Mouse (Mus musculus): ENCODE results near the gene Scn3a. TPM values are rescaled to one million over a fixed set of nuclear protein-coding genes. Genes with fewer than 3 reads are reported as not detected.

The Scn3a gene
- total RNA-seq, 1 experiment, result 8.5 TPM

GRCm38 (mm10) chr2:65418608-65419007 is 148.8 kb downstream of the Scn3a start:
- no peaks in the 10 kb centered on the region for H3K9me3 ChIP-seq (ENCODE audit: control insufficient read depth, insufficient read depth, low read depth, low read length)
- no peak for DNase-seq (ENCODE audit: low read depth, low spot score)
- H3K4me3 ChIP-seq (ENCODE audit: insufficient read depth in 1 of 2, low read depth in 1 of 2, low read length in 2 of 2, poor library complexity in 1 of 2, severe bottlenecking in 1 of 2), result no peak overlapping the region
- H3K4me1 ChIP-seq (ENCODE audit: control insufficient read depth in 2 of 2, insufficient read depth in 2 of 2, low read length in 2 of 2, poor library complexity in 1 of 2), result peaks cover 9 to 19% of the 10 kb centered on the region in 2 experiments
- TF ChIP-seq HCFC1 (IDR thresholded peaks at IDR 0.05; ENCODE audit: borderline replicate concordance, insufficient read depth, low read length) (no peak), MAFK (IDR thresholded peaks at IDR 0.05; ENCODE audit: insufficient read depth, low read depth, low read length) (no peak), CHD2 (IDR thresholded peaks at IDR 0.05; ENCODE audit: low read depth, low read length) (no peak), ZNF384 (IDR thresholded peaks at IDR 0.05; ENCODE audit: low read depth, low read length) (no peak), ZC3H11A (IDR thresholded peaks at IDR 0.05; ENCODE audit: borderline replicate concordance, low read depth, low read length) (no peak)
- in situ Hi-C loops (cut with MboI; ENCODE audit: low sequenced_read_pairs in 2 of 2, unreplicated experiment in 2 of 2), result loop anchor here (10.0 to 25.0 kb wide), 2 partner anchors 146 to 619 kb away; partner anchors contain the start of gene Scn3a (in 1 of the 2)
- H3K36me3 ChIP-seq (ENCODE audit: control insufficient read depth, insufficient read depth, low read length, poor library complexity, severe bottlenecking), result peaks cover 4% of the 10 kb centered on the region; the same call in 1 of the 2 replicates
- no peak overlapping the region for H3K9ac ChIP-seq (ENCODE audit: insufficient read depth, low read depth, low read length, poor library complexity, severe bottlenecking)
- no peak overlapping the region; the same call in 1 of the 2 replicates for H3K27ac ChIP-seq (ENCODE audit: insufficient read depth, low read depth, low read length, poor library complexity, severe bottlenecking)

GRCm38 (mm10) chr2:65416535-65416934 is 150.9 kb downstream of the Scn3a start:
- in situ Hi-C loops (cut with MboI; ENCODE audit: low sequenced_read_pairs in 2 of 2, unreplicated experiment in 2 of 2), result loop anchor here (10.0 to 25.0 kb wide), 2 partner anchors 148 to 621 kb away; partner anchors contain the start of gene Scn3a (in 1 of the 2)
- TF ChIP-seq ZNF384 (IDR thresholded peaks at IDR 0.05; ENCODE audit: low read depth, low read length) (no peak), MAFK (IDR thresholded peaks at IDR 0.05; ENCODE audit: insufficient read depth, low read depth, low read length) (no peak), ZC3H11A (IDR thresholded peaks at IDR 0.05; ENCODE audit: borderline replicate concordance, low read depth, low read length) (no peak), CHD2 (IDR thresholded peaks at IDR 0.05; ENCODE audit: low read depth, low read length) (no peak), HCFC1 (IDR thresholded peaks at IDR 0.05; ENCODE audit: borderline replicate concordance, insufficient read depth, low read length) (no peak)
- H3K27ac ChIP-seq (ENCODE audit: insufficient read depth, low read depth, low read length, poor library complexity, severe bottlenecking), result no peak overlapping the region
- H3K9ac ChIP-seq (ENCODE audit: insufficient read depth, low read depth, low read length, poor library complexity, severe bottlenecking), result no peak overlapping the region
- no peak for DNase-seq (ENCODE audit: low read depth, low spot score)
- H3K4me1 ChIP-seq (ENCODE audit: control insufficient read depth in 2 of 2, insufficient read depth in 2 of 2, low read length in 2 of 2, poor library complexity in 1 of 2), result peaks cover 6 to 12% of the 10 kb centered on the region in 2 experiments
- H3K9me3 ChIP-seq (ENCODE audit: control insufficient read depth, insufficient read depth, low read depth, low read length), result no peaks in the 10 kb centered on the region
- H3K4me3 ChIP-seq (ENCODE audit: insufficient read depth in 1 of 2, low read depth in 1 of 2, low read length in 2 of 2, poor library complexity in 1 of 2, severe bottlenecking in 1 of 2), result no peak overlapping the region
- H3K36me3 ChIP-seq (ENCODE audit: control insufficient read depth, insufficient read depth, low read length, poor library complexity, severe bottlenecking), result peaks cover 4% of the 10 kb centered on the region; the same call in 1 of the 2 replicates

GRCm38 (mm10) chr2:65415294-65415693 is 152.1 kb downstream of the Scn3a start:
- H3K9me3 ChIP-seq (ENCODE audit: control insufficient read depth, insufficient read depth, low read depth, low read length), result no peaks in the 10 kb centered on the region
- no peak overlapping the region for H3K9ac ChIP-seq (ENCODE audit: insufficient read depth, low read depth, low read length, poor library complexity, severe bottlenecking)
- H3K36me3 ChIP-seq (ENCODE audit: control insufficient read depth, insufficient read depth, low read length, poor library complexity, severe bottlenecking), result peaks cover 4% of the 10 kb centered on the region; the same call in 1 of the 2 replicates
- in situ Hi-C loops (cut with MboI; ENCODE audit: low sequenced_read_pairs in 2 of 2, unreplicated experiment in 2 of 2), result loop anchor here (10.0 to 25.0 kb wide), 2 partner anchors 150 to 622 kb away; partner anchors contain the start of gene Scn3a (in 1 of the 2)
- no peak for TF ChIP-seq CHD2 (IDR thresholded peaks at IDR 0.05; ENCODE audit: low read depth, low read length)
- TF ChIP-seq MAFK (IDR thresholded peaks at IDR 0.05; ENCODE audit: insufficient read depth, low read depth, low read length), result no peak
- no peak for TF ChIP-seq ZC3H11A (IDR thresholded peaks at IDR 0.05; ENCODE audit: borderline replicate concordance, low read depth, low read length)
- no peak for TF ChIP-seq HCFC1 (IDR thresholded peaks at IDR 0.05; ENCODE audit: borderline replicate concordance, insufficient read depth, low read length)
- TF ChIP-seq ZNF384 (IDR thresholded peaks at IDR 0.05; ENCODE audit: low read depth, low read length), result no peak
- H3K4me1 ChIP-seq (ENCODE audit: control insufficient read depth in 2 of 2, insufficient read depth in 2 of 2, low read length in 2 of 2, poor library complexity in 1 of 2), result peaks cover 5 to 8% of the 10 kb centered on the region in 2 experiments
- H3K4me3 ChIP-seq (ENCODE audit: insufficient read depth in 1 of 2, low read depth in 1 of 2, low read length in 2 of 2, poor library complexity in 1 of 2, severe bottlenecking in 1 of 2), result no peak overlapping the region
- no peak overlapping the region for H3K27ac ChIP-seq (ENCODE audit: insufficient read depth, low read depth, low read length, poor library complexity, severe bottlenecking)
- no peak for DNase-seq (ENCODE audit: low read depth, low spot score)

GRCm38 (mm10) chr2:65414806-65415281 is 152.6 kb downstream of the Scn3a start:
- Histone ChIP-seq H3K4me3 (ENCODE audit: insufficient read depth in 1 of 2, low read depth in 1 of 2, low read length in 2 of 2, poor library complexity in 1 of 2, severe bottlenecking in 1 of 2) (no peak overlapping the region), H3K36me3 (ENCODE audit: control insufficient read depth, insufficient read depth, low read length, poor library complexity, severe bottlenecking) (peaks cover 4% of the 10 kb centered on the region; the same call in 1 of the 2 replicates), H3K9ac (ENCODE audit: insufficient read depth, low read depth, low read length, poor library complexity, severe bottlenecking) (no peak overlapping the region), H3K4me1 (ENCODE audit: control insufficient read depth in 2 of 2, insufficient read depth in 2 of 2, low read length in 2 of 2, poor library complexity in 1 of 2) (peaks cover 5 to 8% of the 10 kb centered on the region in 2 experiments), H3K27ac (ENCODE audit: insufficient read depth, low read depth, low read length, poor library complexity, severe bottlenecking) (peak overlapping the region; percentile 54; the same call in 1 of the 2 replicates), H3K9me3 (ENCODE audit: control insufficient read depth, insufficient read depth, low read depth, low read length) (no peaks in the 10 kb centered on the region)
- in situ Hi-C loops (cut with MboI; ENCODE audit: low sequenced_read_pairs in 2 of 2, unreplicated experiment in 2 of 2), result loop anchor here (5.0 to 25.0 kb wide), 3 partner anchors 147 to 622 kb away; partner anchors contain the start of gene Scn3a (in 1 of the 2)
- TF ChIP-seq ZC3H11A (IDR thresholded peaks at IDR 0.05; ENCODE audit: borderline replicate concordance, low read depth, low read length) (no peak), HCFC1 (IDR thresholded peaks at IDR 0.05; ENCODE audit: borderline replicate concordance, insufficient read depth, low read length) (no peak), MAFK (IDR thresholded peaks at IDR 0.05; ENCODE audit: insufficient read depth, low read depth, low read length) (no peak), CHD2 (IDR thresholded peaks at IDR 0.05; ENCODE audit: low read depth, low read length) (no peak), ZNF384 (IDR thresholded peaks at IDR 0.05; ENCODE audit: low read depth, low read length) (no peak)
- DNase-seq (ENCODE audit: low read depth, low spot score), result peak; percentile 87
